26 mouse cellular contexts compared by ENCODE assay signal in the genomic region with DNA sequence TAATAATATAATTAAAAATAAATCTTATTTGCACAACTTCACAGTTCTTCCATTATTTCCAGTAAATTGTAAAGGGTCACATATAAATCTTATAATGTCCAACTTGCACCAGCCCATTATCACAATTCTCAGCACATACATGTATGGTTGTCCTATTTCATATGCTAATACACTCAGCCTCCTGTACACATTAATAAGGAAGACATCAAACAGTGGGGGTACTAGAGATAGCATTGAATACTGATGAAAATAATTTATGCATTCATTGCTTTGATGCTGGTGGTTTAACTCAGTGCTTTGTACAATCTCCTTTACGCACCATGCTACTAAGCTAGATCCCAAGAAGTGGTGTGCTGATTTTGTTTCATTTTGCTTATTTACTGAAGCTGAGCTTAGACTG.
DNase-seq lines count a peak whose midpoint lies in the region; ATAC-seq lines count a peak whose summit lies in the region.
"Had no signal": no experiment of that assay in that cellular context is flagged by ENCODE, and none has a peak within 500 bp of the region (broad histone marks: within the 10 kb centered on the region; RNA-seq: fewer than 3 reads in every experiment).

No protein-coding gene starts in this region.

- ATAC-seq in midbrain, embryonic 12.5 days (ENCODE audit: low FRiP score, low read depth), result 0 out of 2 replicates have a peak, but pooled peaks have one; percentile 30
- ATAC-seq in midbrain, embryonic 13.5 days, result peak; percentile 69
- ATAC-seq in midbrain, embryonic 15.5 days (replicated peaks), result peak; percentile 62; the same call in 1 of the 2 replicates
- ATAC-seq: activated CD4-positive, CD25-positive, alpha-beta regulatory T cell, adult 4 months; forebrain, embryonic 14.5 days; forebrain, embryonic 16.5 days; Patski had no signal

- H3K4me2 ChIP-seq in midbrain, embryonic 12.5 days (replicated peaks), result no peak overlapping the region
- H3K4me2 ChIP-seq in midbrain, embryonic 13.5 days (replicated peaks), result no peak overlapping the region
- H3K4me2 ChIP-seq in midbrain, embryonic 15.5 days, result no peak overlapping the region
- H3K4me2 ChIP-seq: embryonic facial prominence, embryonic 13.5 days; embryonic facial prominence, embryonic 15.5 days; forebrain, embryonic 12.5 days had no signal

- no peak for DNase-seq in midbrain, embryonic 10.5 days (ENCODE audit: low spot score)
- no peak for DNase-seq in kidney, adult 11 months
- DNase-seq in thymus, postnatal 36 days, result no peak
- DNase-seq in Muller cell, postnatal 12 days (ENCODE audit: inconsistent ontology term), result no peak
- DNase-seq: adrenal gland, adult 8-10 months; adrenal gland, postnatal 14 days; adrenal gland, postnatal 36 days; cerebellum, adult 11 months; cerebellum, adult 18-20 months; cerebellum, adult 8-10 months; cerebellum, adult 9-11 months; cerebellum, postnatal 14 days; cerebellum, postnatal 36 days; embryo, embryonic 11 days had no signal

- H3K9me3 ChIP-seq in midbrain, embryonic 12.5 days, result no peaks in the 10 kb centered on the region
- H3K9me3 ChIP-seq in midbrain, embryonic 10.5 days (replicated peaks), result no peaks in the 10 kb centered on the region
- H3K9me3 ChIP-seq in midbrain, embryonic 13.5 days, result no peaks in the 10 kb centered on the region
- H3K9me3 ChIP-seq in midbrain, embryonic 15.5 days, result no peaks in the 10 kb centered on the region
- H3K9me3 ChIP-seq: embryonic facial prominence, embryonic 13.5 days; embryonic facial prominence, embryonic 15.5 days; forebrain, embryonic 10.5 days; forebrain, embryonic 12.5 days had no signal

- 62% methylated on average over 1 of the region's 1 CpGs for WGBS in midbrain, embryonic 12.5 days
- 95% methylated on average over 1 of the region's 1 CpGs for WGBS in midbrain, embryonic 10.5 days
- 57% methylated on average over 1 of the region's 1 CpGs for WGBS in midbrain, embryonic 13.5 days
- 54% methylated on average over 1 of the region's 1 CpGs for WGBS in midbrain, embryonic 15.5 days

- H3K27ac ChIP-seq in midbrain, embryonic 12.5 days (replicated peaks), result no peak overlapping the region
- H3K27ac ChIP-seq in midbrain, embryonic 10.5 days (replicated peaks), result no peak overlapping the region
- no peak overlapping the region for H3K27ac ChIP-seq in midbrain, embryonic 13.5 days
- no peak overlapping the region for H3K27ac ChIP-seq in midbrain, embryonic 15.5 days
- H3K27ac ChIP-seq: embryonic facial prominence, embryonic 13.5 days; embryonic facial prominence, embryonic 15.5 days; forebrain, embryonic 10.5 days; forebrain, embryonic 12.5 days had no signal

- H3K36me3 ChIP-seq in midbrain, embryonic 12.5 days, result no peaks in the 10 kb centered on the region
- H3K36me3 ChIP-seq in midbrain, embryonic 10.5 days, result no peaks in the 10 kb centered on the region
- H3K36me3 ChIP-seq in midbrain, embryonic 13.5 days, result no peaks in the 10 kb centered on the region
- no peaks in the 10 kb centered on the region for H3K36me3 ChIP-seq in midbrain, embryonic 15.5 days (replicated peaks)
- H3K36me3 ChIP-seq: embryonic facial prominence, embryonic 13.5 days; embryonic facial prominence, embryonic 15.5 days; forebrain, embryonic 10.5 days; forebrain, embryonic 12.5 days had no signal

- H3K4me3 ChIP-seq in midbrain, embryonic 12.5 days, result no peak overlapping the region
- H3K4me3 ChIP-seq in midbrain, embryonic 10.5 days, result no peak overlapping the region
- H3K4me3 ChIP-seq in midbrain, embryonic 13.5 days (replicated peaks), result no peak overlapping the region
- no peak overlapping the region for H3K4me3 ChIP-seq in midbrain, embryonic 15.5 days
- H3K4me3 ChIP-seq: embryonic facial prominence, embryonic 13.5 days; embryonic facial prominence, embryonic 15.5 days; erythroblast, embryonic 14.5 days; forebrain, embryonic 10.5 days; forebrain, embryonic 12.5 days had no signal

- H3K27me3 ChIP-seq in midbrain, embryonic 12.5 days, result no peaks in the 10 kb centered on the region
- no peaks in the 10 kb centered on the region for H3K27me3 ChIP-seq in midbrain, embryonic 10.5 days (ENCODE audit: low read depth, poor library complexity, severe bottlenecking)
- H3K27me3 ChIP-seq in midbrain, embryonic 13.5 days, result no peaks in the 10 kb centered on the region
- H3K27me3 ChIP-seq in midbrain, embryonic 15.5 days (replicated peaks), result no peaks in the 10 kb centered on the region
- H3K27me3 ChIP-seq: embryonic facial prominence, embryonic 13.5 days; embryonic facial prominence, embryonic 15.5 days; forebrain, embryonic 12.5 days; Patski had no signal

- no peaks in the 10 kb centered on the region for H3K4me1 ChIP-seq in midbrain, embryonic 12.5 days
- H3K4me1 ChIP-seq in midbrain, embryonic 10.5 days, result no peaks in the 10 kb centered on the region
- H3K4me1 ChIP-seq in midbrain, embryonic 13.5 days (replicated peaks), result no peaks in the 10 kb centered on the region
- peaks cover 2% of the 10 kb centered on the region; the same call in 1 of the 2 replicates for H3K4me1 ChIP-seq in midbrain, embryonic 15.5 days
- H3K4me1 ChIP-seq: embryonic facial prominence, embryonic 13.5 days; embryonic facial prominence, embryonic 15.5 days; forebrain, embryonic 10.5 days; forebrain, embryonic 12.5 days had no signal

- no peak overlapping the region for H3K9ac ChIP-seq in midbrain, embryonic 12.5 days (replicated peaks)
- H3K9ac ChIP-seq in midbrain, embryonic 13.5 days (replicated peaks), result no peak overlapping the region
- H3K9ac ChIP-seq in midbrain, embryonic 15.5 days, result no peak overlapping the region
- H3K9ac ChIP-seq: embryonic facial prominence, embryonic 13.5 days; embryonic facial prominence, embryonic 15.5 days; forebrain, embryonic 12.5 days had no signal
